Mouse (Mus musculus) lung, embryonic 15.5 days (tissue): ENCODE measurements around the gene Astn1. TPM values are rescaled to one million over a fixed set of nuclear protein-coding genes. Genes with fewer than 3 reads are reported as not detected.

Source experiments
- ATAC-seq: fragments of 200-750 bp; cut with Nextera tagmentation; 2 replicates; pipeline ENCODE4 v1.8.0; 2017; ENCODE audit warnings: moderate number of reproducible peaks, borderline replicate concordance; ENCODE audit not compliant: low FRiP score, low TSS enrichment; ENCODE audit errors: extremely low read depth
- H3K27ac ChIP-seq: fragments of 300-500 bp; sonication (generic); 2 replicates; pipeline ENCODE4 v1.5.1; 2015; ENCODE audit warnings: moderate library complexity, mild to moderate bottlenecking, inconsistent platforms
- H3K27me3 ChIP-seq: fragments of 300-500 bp; sonication (generic); 2 replicates; pipeline ENCODE4 v1.6.1; 2015; ENCODE audit warnings: inconsistent platforms
- H3K36me3 ChIP-seq: fragments of 300-500 bp; sonication (generic); 2 replicates; pipeline ENCODE4 v1.6.1; 2015; ENCODE audit warnings: inconsistent platforms
- H3K4me1 ChIP-seq: fragments of 300-500 bp; sonication (generic); 2 replicates; pipeline ENCODE4 v1.6.1; 2015; ENCODE audit warnings: inconsistent platforms
- H3K4me2 ChIP-seq: fragments of 300-500 bp; sonication (generic); 2 replicates; pipeline ENCODE4 v1.6.1; 2015; ENCODE audit warnings: inconsistent platforms, mild to moderate bottlenecking, moderate library complexity
- H3K4me3 ChIP-seq: fragments of 300-500 bp; sonication (generic); 2 replicates; pipeline ENCODE4 v1.5.1; 2015; ENCODE audit warnings: mild to moderate bottlenecking, inconsistent platforms
- H3K9ac ChIP-seq: fragments of 300-500 bp; sonication (generic); 2 replicates; pipeline ENCODE4 v1.6.1; 2015; ENCODE audit warnings: inconsistent platforms
- H3K9me3 ChIP-seq: fragments of 300-500 bp; sonication (generic); 2 replicates; pipeline ENCODE4 v1.6.1; 2016; ENCODE audit warnings: inconsistent platforms
- WGBS: fragments of 180-500 bp; shearing (Covaris S2); methylation state at CpG from one replicate; pipeline ENCODE4 v1.1.7; 2015; 5-methylcytosine and 5-hydroxymethylcytosine counted together
- microRNA counts: library from miRNA; unstranded; fragments of <30 nt; microRNA quantifications from one replicate; lab custom pipeline; 2016
- microRNA-seq: library from miRNA; unstranded; fragments of <30 nt; microRNA quantifications from one replicate; pipeline ENCODE4, GENCODE M21; 2016
- polyA plus RNA-seq: library from polyadenylated mRNA; unstranded; fragments of >200 nt; fragmentation: Nextera tagmentation; extraction: Ambion mirVana; gene quantifications from 2 replicates; pipeline ENCODE4 v1.2.1, GENCODE M21; 2015

Astn1 gene
- polyA plus RNA-seq, 1 experiment from 2014 or later: 0.90 TPM

DNA sequence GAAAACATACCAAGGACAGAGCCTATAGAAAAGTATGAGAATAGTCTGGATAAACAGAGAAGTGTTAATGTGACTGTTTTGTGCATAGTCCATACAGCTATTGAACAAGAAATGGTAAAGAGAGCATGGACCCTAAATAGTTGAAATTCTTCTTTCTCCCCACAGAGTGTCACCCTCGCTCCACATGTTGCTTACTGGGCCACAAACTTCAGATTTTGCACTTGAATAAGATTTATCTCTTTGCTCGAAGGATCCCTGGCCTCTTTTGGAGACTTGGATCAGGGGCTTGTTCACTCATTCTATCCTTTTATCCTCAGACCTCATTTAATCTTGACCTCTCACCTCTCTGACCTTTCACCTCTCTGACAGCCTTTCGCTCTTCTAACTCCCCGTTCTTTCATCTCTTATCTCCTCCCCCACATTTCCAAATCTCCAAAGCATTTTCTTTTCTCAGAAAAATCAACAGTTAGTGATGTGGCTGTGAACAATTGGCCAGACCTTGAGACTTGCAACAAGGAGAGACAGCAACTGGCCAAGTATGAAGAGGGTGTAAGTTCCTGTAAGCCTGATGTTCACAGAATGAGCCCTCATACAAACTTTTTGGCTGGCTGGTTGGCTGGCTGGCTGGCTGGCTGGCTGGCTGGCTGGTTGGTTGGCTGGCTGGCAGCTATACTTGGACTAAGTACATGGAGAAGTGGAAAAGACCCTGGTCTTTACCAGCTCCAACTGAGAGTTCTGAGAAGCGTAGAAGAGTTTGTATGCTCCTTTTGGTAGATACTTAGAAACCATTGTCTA, 351.4 kb downstream of the Astn1 start:
- H3K36me3 ChIP-seq: no peaks in the 10 kb centered on the region
- H3K27me3 ChIP-seq: no peaks in the 10 kb centered on the region
- H3K4me3 ChIP-seq: no peak overlapping the region
- H3K4me1 ChIP-seq: peaks cover 4% of the 10 kb centered on the region; the same call in 1 of the 2 replicates
- no peaks in the 10 kb centered on the region for H3K9me3 ChIP-seq
- H3K4me2 ChIP-seq: no peak overlapping the region
- ATAC-seq: peak; percentile 57; the same call in 1 of the 2 replicates
- no peak overlapping the region for H3K9ac ChIP-seq
- H3K27ac ChIP-seq: no peak overlapping the region
- WGBS: 32% methylated on average over 5 of the region's 5 CpGs

DNA sequence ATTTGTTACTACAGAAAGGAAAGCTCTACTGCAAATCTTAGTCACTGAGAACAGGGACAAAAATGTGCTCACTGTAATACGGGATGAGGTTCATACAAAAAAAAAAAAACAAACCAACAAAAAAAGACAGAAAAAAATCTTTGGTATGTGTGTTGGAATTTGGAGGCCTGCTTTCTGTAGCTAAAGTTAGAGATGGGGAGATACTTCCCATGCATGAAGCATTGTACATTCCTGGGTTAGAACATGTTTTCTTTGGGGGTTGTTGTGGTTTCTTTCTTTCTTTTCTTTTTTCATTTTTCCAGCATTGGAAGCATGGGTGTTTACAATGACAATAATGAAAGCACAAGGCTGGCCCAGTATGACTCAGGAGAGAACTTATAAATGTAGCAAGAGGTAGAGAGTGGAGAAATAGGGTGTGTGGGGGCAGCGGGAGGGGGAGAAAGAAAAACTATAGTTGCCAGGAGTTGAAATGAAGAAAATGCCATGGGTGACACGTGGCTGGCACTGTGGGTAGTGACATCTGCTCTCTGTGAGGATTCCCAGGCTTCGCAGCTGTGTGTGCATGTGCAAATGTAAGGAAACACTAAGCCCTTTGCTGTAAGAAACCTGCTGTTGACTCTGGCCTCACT, 370.9 kb downstream of the Astn1 start:
- H3K27me3 ChIP-seq: no peaks in the 10 kb centered on the region
- H3K9ac ChIP-seq: no peak overlapping the region
- no peak for ATAC-seq
- H3K27ac ChIP-seq: no peak overlapping the region
- no peak overlapping the region for H3K4me3 ChIP-seq
- no peaks in the 10 kb centered on the region for H3K36me3 ChIP-seq
- 55% methylated on average over 4 of the region's 4 CpGs for WGBS
- H3K4me2 ChIP-seq: no peak overlapping the region
- no peaks in the 10 kb centered on the region for H3K9me3 ChIP-seq
- no peaks in the 10 kb centered on the region for H3K4me1 ChIP-seq

DNA sequence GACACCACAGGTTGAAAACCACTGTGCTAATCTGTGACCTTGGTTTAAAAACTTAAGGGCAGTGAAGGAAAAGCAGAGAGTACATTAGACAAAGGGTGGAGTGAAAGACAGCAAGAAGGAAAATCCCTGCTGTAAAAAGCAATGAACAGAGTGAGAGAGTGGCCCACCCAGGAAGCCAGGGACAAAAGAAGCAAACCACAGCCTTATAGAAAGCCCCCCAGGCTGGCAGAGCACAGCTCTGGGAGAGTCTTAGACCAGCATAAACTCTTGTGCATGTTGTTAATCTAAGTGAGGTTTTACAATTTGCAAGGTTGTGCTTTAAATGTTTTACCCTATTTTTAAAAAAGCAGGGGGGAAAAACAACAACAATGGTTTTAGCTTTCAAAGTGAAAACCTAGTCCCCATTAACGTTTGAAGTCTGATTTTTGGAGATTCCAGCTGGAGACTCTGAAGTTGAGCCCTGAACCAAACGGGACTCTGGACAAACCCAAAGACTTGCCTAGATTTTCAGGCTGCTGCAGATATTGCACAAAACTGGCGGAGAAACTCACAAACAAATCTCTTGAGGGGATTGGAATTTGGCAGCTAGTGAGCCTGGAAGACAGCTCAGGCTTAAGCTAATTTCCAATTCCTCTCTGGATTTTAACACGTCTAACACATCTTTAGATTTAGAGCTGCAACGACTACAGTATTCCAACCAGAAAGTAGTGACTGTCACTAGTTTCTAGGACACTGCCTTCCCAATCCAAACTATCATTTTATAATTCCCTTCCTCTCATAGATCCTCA, 377.3 kb downstream of the Astn1 start:
- H3K27me3 ChIP-seq: no peaks in the 10 kb centered on the region
- H3K9ac ChIP-seq: no peak overlapping the region
- no peaks in the 10 kb centered on the region for H3K9me3 ChIP-seq
- H3K4me2 ChIP-seq: no peak overlapping the region
- no peak overlapping the region for H3K27ac ChIP-seq
- WGBS: 35% methylated on average over 5 of the region's 5 CpGs
- H3K4me3 ChIP-seq: no peak overlapping the region
- no peaks in the 10 kb centered on the region for H3K36me3 ChIP-seq
- ATAC-seq: no peak
- H3K4me1 ChIP-seq: no peaks in the 10 kb centered on the region

DNA sequence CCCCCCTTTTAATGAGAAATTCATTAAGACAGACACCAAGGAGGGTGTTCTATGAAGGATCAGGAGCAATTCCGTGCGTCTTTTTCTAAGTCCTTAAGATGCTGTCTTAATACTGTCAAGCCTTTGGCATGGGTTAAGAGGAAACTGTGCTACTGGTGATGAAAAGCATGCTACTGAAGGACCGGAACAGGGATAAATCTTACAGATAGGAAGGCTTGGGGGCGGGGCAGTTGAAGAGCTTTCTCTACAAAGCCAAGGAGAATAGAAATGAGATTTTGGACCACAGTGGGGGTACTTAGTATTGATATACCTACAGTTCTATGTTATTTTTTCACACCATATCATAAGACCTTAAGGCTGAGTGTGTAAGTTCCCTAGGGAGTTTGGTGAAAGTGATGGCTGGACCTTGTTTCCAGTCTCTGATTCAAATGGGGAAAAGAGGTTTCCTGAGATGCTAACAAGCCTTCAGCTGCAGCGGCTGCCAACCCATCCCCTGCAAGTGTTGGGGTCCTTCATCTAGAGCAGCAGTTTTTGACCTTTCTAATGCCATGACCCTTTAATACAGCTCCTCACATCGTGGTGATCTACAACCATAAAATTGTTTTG, 378.2 kb downstream of the Astn1 start:
- no peak overlapping the region for H3K9ac ChIP-seq
- no peaks in the 10 kb centered on the region for H3K27me3 ChIP-seq
- H3K4me2 ChIP-seq: no peak overlapping the region
- no peaks in the 10 kb centered on the region for H3K9me3 ChIP-seq
- H3K4me1 ChIP-seq: no peaks in the 10 kb centered on the region
- no peak for ATAC-seq
- H3K4me3 ChIP-seq: no peak overlapping the region
- 64% methylated on average over 6 of the region's 6 CpGs for WGBS
- no peaks in the 10 kb centered on the region for H3K36me3 ChIP-seq
- no peak overlapping the region for H3K27ac ChIP-seq

DNA sequence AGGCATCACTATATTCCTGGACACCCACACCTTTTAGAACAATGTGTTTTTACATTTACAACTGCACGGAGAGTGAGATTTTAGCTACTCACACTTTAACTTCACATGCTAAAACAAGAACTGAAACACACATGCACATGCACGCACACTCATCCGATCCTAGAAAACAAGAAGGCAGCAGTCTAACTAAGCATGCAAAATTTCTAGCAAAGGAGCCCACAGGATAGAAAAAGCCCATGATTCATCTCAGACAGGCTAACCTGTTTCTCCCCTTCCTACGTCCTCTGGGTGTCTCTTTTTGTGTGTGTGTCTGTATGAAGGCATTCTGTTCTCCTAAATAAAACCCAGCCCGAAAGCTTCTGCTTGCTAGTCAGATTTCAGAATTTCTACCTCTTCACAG, 378.9 kb downstream of the Astn1 start:
- Histone ChIP-seq H3K27ac (no peak overlapping the region), H3K9me3 (no peaks in the 10 kb centered on the region), H3K27me3 (no peaks in the 10 kb centered on the region), H3K36me3 (no peaks in the 10 kb centered on the region), H3K4me3 (no peak overlapping the region), H3K4me1 (no peaks in the 10 kb centered on the region), H3K9ac (no peak overlapping the region), H3K4me2 (no peak overlapping the region)
- no peak for ATAC-seq
- WGBS: 85% methylated on average over 5 of the region's 5 CpGs

MicroRNA genes within 50 kb of the gene (microRNA counts, 519-probe panel; counts per million panel counts)
- microRNA mmu-miR-488 (lab: Ali Mortazavi, UCI): 2,019 counts per million, percentile 18 among the panel's probes with 10 or more counts

Small RNAs within 50 kb of the gene (microRNA-seq; reads per million reads assigned to microRNA genes)
- 3.0 reads per million, percentile 12 among the genes with 10 or more reads in this experiment for gene Mir488

Other genes with a start within 250 kb of the Astn1 start
- gene Brinp2, start 5.9 kb upstream of the Astn1 start, polyA plus RNA-seq: 0.18 and 0.31 TPM in 2 replicates